Mouse (Mus musculus): ENCODE results near the gene 2810408A11Rik. TPM values are rescaled to one million over a fixed set of nuclear protein-coding genes. Genes with fewer than 3 reads are reported as not detected.

2810408A11Rik gene
- polyA plus RNA-seq, 1 experiment from 2014 or later: 22.4 TPM

GRCm38 (mm10) chr11:69883527-69884151 is 17.1 kb downstream of the 2810408A11Rik start:
- peaks cover 28% of the 10 kb centered on the region for H3K4me1 ChIP-seq
- no peaks in the 10 kb centered on the region for H3K36me3 ChIP-seq (replicated peaks)
- H3K9ac ChIP-seq: no peak overlapping the region
- no peak overlapping the region for H3K27ac ChIP-seq
- ATAC-seq (ENCODE audit: low FRiP score): no peak
- peaks cover 31% of the 10 kb centered on the region for H3K27me3 ChIP-seq
- no peak overlapping the region for H3K4me3 ChIP-seq (replicated peaks)
- H3K9me3 ChIP-seq: no peaks in the 10 kb centered on the region
- H3K4me2 ChIP-seq: no peak overlapping the region
- WGBS: 93% methylated on average over 8 of the region's 8 CpGs

- Histone ChIP-seq H3K36me3 (replicated peaks) (no peaks in the 10 kb centered on the region), H3K9ac (no peak overlapping the region), H3K27ac (no peak overlapping the region), H3K4me2 (no peak overlapping the region), H3K27me3 (peaks cover 31% of the 10 kb centered on the region), H3K4me3 (replicated peaks) (no peak overlapping the region), H3K4me1 (peaks cover 28% of the 10 kb centered on the region), H3K9me3 (no peaks in the 10 kb centered on the region)
- no peak for ATAC-seq (ENCODE audit: low FRiP score)
- WGBS: 63% methylated on average over 4 of the region's 4 CpGs
Observed at GRCm38 (mm10) chr11:69883066-69883465, 17.7 kb downstream of the 2810408A11Rik start.

GRCm38 (mm10) chr11:69881787-69882670 is 18.8 kb downstream of the 2810408A11Rik start:
- Histone ChIP-seq H3K9ac (peak overlapping the region; percentile 48; the same call in 1 of the 2 replicates), H3K4me1 (peaks cover 34% of the 10 kb centered on the region), H3K4me2 (peak overlapping the region; percentile 69), H3K36me3 (replicated peaks) (no peaks in the 10 kb centered on the region), H3K4me3 (replicated peaks) (peak overlapping the region; percentile 43), H3K27ac (no peak overlapping the region), H3K9me3 (no peaks in the 10 kb centered on the region), H3K27me3 (peaks cover 31% of the 10 kb centered on the region)
- 55% methylated on average over 21 of the region's 21 CpGs for WGBS
- ATAC-seq (ENCODE audit: low FRiP score): no peak

- peak; percentile 69 for ATAC-seq (ENCODE audit: low FRiP score)
- Histone ChIP-seq H3K9ac (peak within 1 kb of the TSS; percentile 48), H3K4me2 (peak within 1 kb of the TSS; percentile 69), H3K9me3 (no peaks in the 10 kb centered on the region), H3K36me3 (replicated peaks) (no peaks in the 10 kb centered on the region), H3K27me3 (peaks cover 31% of the 10 kb centered on the region), H3K4me1 (peaks cover 36% of the 10 kb centered on the region), H3K4me3 (replicated peaks) (peak within 1 kb of the TSS; percentile 43), H3K27ac (peak within 1 kb of the TSS; percentile 56)
- under 1% methylated on average over 46 of the region's 46 CpGs for WGBS
Observed at GRCm38 (mm10) chr11:69880853-69881603, 19.8 kb downstream of the 2810408A11Rik start, which contains the start of gene Kctd11. Gene Kctd11 (minus strand): TSS chr11:69881406.

DNA sequence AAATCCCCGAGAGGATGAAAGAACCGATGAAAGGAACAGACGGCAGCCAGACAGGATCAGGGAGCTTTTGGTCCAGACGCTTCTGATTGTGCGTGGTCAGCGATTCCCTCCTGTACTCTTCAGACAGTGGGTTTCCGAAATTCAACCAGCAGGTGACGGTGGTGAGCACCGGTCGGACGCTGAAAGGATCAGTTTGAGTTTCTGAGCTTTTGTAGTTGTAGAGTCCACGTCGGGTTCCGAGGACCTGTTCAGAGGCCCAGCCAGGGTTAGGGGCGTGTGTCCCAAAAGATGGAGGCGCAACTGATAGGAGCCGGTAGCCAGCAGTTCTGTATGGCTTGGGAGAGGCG is 20.3 kb downstream of the 2810408A11Rik start:
- Histone ChIP-seq H3K36me3 (replicated peaks) (no peaks in the 10 kb centered on the region), H3K4me3 (replicated peaks) (peak overlapping the region; percentile 43), H3K9me3 (no peaks in the 10 kb centered on the region), H3K27me3 (peaks cover 31% of the 10 kb centered on the region), H3K27ac (peak overlapping the region; percentile 56; the same call in 1 of the 2 replicates), H3K9ac (peak overlapping the region; percentile 48), H3K4me1 (peaks cover 36% of the 10 kb centered on the region), H3K4me2 (peak overlapping the region; percentile 69)
- whole genome bisulfite sequencing: under 1% methylated on average over 18 of the region's 18 CpGs
- ATAC-seq (ENCODE audit: low FRiP score): peak; percentile 7; the same call in 1 of the 2 replicates

- Histone ChIP-seq H3K27ac (no peak overlapping the region), H3K4me1 (peaks cover 36% of the 10 kb centered on the region), H3K4me3 (replicated peaks) (peak overlapping the region; percentile 8), H3K27me3 (peaks cover 31% of the 10 kb centered on the region), H3K9ac (no peak overlapping the region), H3K36me3 (replicated peaks) (no peaks in the 10 kb centered on the region), H3K4me2 (peak overlapping the region; percentile 69), H3K9me3 (no peaks in the 10 kb centered on the region)
- WGBS: 60% methylated on average over 15 of the region's 15 CpGs
- ATAC-seq (ENCODE audit: low FRiP score): no peak
Observed at GRCm38 (mm10) chr11:69879711-69880110, 21.1 kb downstream of the 2810408A11Rik start.

DNA sequence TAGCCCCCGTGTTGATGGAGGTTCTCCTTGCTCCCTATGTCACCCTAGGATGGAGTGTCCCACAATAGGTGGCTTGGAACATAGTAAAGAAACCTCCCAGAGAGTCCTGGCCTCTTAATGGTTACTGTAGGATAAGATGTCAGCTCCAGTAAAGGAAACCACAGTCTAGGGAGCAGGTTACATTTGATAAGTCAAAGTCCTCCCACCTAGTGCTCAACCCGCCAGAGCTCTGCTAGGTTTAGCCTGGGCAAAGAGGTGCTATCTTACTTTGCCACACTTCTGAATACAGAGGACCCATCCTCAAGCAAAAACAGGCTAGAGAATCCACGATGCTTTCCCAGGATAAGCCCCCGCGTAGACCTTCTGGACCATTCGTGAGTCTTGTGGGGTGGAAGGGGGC is 21.8 kb downstream of the 2810408A11Rik start:
- H3K27ac ChIP-seq: no peak overlapping the region
- H3K27me3 ChIP-seq: peaks cover 31% of the 10 kb centered on the region
- WGBS: 87% methylated on average over 6 of the region's 6 CpGs
- H3K4me1 ChIP-seq: peaks cover 36% of the 10 kb centered on the region
- H3K9me3 ChIP-seq: no peaks in the 10 kb centered on the region
- H3K4me2 ChIP-seq: no peak overlapping the region
- ATAC-seq (ENCODE audit: low FRiP score): no peak
- H3K9ac ChIP-seq: no peak overlapping the region
- H3K36me3 ChIP-seq (replicated peaks): no peaks in the 10 kb centered on the region
- no peak overlapping the region for H3K4me3 ChIP-seq (replicated peaks)

DNA sequence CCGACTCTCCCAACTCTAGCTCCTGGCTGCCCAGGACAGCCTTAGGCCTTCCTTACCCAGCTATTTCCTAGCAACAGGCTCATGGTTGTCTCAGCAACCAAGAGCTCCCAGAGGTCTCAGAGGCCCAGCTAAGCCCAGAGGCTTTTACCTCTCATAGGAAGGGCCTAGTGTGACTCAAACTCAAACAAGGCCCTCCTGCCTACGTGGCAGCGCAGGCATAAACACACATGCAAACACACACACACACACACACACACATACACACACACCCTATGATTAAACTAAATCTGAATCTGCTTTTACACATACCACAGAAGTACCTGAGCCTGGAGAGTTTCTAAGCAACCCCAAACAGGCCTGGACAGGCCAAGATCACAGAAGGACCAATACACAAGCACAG is 22.4 kb downstream of the 2810408A11Rik start:
- no peaks in the 10 kb centered on the region for H3K9me3 ChIP-seq
- H3K36me3 ChIP-seq (replicated peaks): no peaks in the 10 kb centered on the region
- ATAC-seq (ENCODE audit: low FRiP score): no peak
- H3K4me1 ChIP-seq: peaks cover 36% of the 10 kb centered on the region
- no peak overlapping the region for H3K4me3 ChIP-seq (replicated peaks)
- peaks cover 31% of the 10 kb centered on the region for H3K27me3 ChIP-seq
- H3K9ac ChIP-seq: no peak overlapping the region
- 82% methylated on average over 3 of the region's 3 CpGs for WGBS
- no peak overlapping the region for H3K27ac ChIP-seq
- H3K4me2 ChIP-seq: no peak overlapping the region

- Histone ChIP-seq H3K27me3 (peaks cover 31% of the 10 kb centered on the region), H3K4me2 (peak within 1 kb of the TSS; percentile 44), H3K9me3 (no peaks in the 10 kb centered on the region), H3K4me1 (peaks cover 36% of the 10 kb centered on the region), H3K36me3 (replicated peaks) (no peaks in the 10 kb centered on the region), H3K4me3 (replicated peaks) (0 out of 2 replicates have a peak within 1 kb of the TSS, but pooled peaks have one; percentile 14), H3K9ac (no peak within 1 kb of the TSS), H3K27ac (no peak within 1 kb of the TSS; the same call in 1 of the 2 replicates)
- no peak for ATAC-seq (ENCODE audit: low FRiP score)
- 92% methylated on average over 11 of the region's 11 CpGs for WGBS
Observed at GRCm38 (mm10) chr11:69877878-69878277, 22.9 kb downstream of the 2810408A11Rik start, which contains the start of gene Tmem95. Gene Tmem95 (minus strand): TSS chr11:69878018.

DNA sequence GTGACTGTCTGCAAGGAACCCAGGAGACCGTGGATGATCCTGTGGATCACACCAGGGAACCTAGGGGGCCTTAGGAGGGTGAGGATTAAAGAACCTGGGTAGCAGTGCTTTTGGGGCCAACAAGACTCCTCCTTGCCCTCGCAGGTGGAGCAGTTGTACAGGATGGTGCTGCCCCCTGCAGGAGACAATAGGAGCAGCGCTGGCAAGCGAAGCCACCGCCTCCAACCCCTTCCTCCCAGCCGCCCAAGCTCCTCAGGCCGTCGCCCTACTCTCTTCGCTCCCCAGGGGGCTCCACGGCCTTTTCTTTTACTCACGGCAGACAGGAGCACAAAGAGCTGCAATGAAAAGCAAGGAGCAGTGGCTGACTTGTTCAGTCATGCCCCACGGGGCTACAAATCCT is 23.9 kb downstream of the 2810408A11Rik start:
- H3K4me1 ChIP-seq: peaks cover 34% of the 10 kb centered on the region
- H3K4me3 ChIP-seq (replicated peaks): 0 out of 2 replicates have a peak overlapping the region, but pooled peaks have one; percentile 14
- no peaks in the 10 kb centered on the region for H3K36me3 ChIP-seq (replicated peaks)
- no peak overlapping the region for H3K9ac ChIP-seq
- H3K4me2 ChIP-seq: peak overlapping the region; percentile 44
- H3K9me3 ChIP-seq: no peaks in the 10 kb centered on the region
- peak; percentile 21; the same call in 1 of the 2 replicates for ATAC-seq (ENCODE audit: low FRiP score)
- H3K27ac ChIP-seq: no peak overlapping the region; the same call in 1 of the 2 replicates
- WGBS: 2% methylated on average over 12 of the region's 12 CpGs
- peaks cover 25% of the 10 kb centered on the region for H3K27me3 ChIP-seq

GRCm38 (mm10) chr11:69876186-69876585 is 24.6 kb downstream of the 2810408A11Rik start:
- Histone ChIP-seq H3K27ac (no peak overlapping the region), H3K36me3 (replicated peaks) (no peaks in the 10 kb centered on the region), H3K4me2 (no peak overlapping the region), H3K4me1 (peaks cover 28% of the 10 kb centered on the region), H3K4me3 (replicated peaks) (no peak overlapping the region), H3K9me3 (no peaks in the 10 kb centered on the region), H3K27me3 (peaks cover 18% of the 10 kb centered on the region), H3K9ac (no peak overlapping the region)
- ATAC-seq (ENCODE audit: low FRiP score): no peak
- 74% methylated on average over 7 of the region's 7 CpGs for WGBS

GRCm38 (mm10) chr11:69872451-69872850 is 28.3 kb downstream of the 2810408A11Rik start:
- no peaks in the 10 kb centered on the region for H3K36me3 ChIP-seq (replicated peaks)
- no peak overlapping the region for H3K9ac ChIP-seq
- H3K4me2 ChIP-seq: no peak overlapping the region
- no peak overlapping the region for H3K4me3 ChIP-seq (replicated peaks)
- H3K9me3 ChIP-seq: no peaks in the 10 kb centered on the region
- H3K4me1 ChIP-seq: peaks cover 7% of the 10 kb centered on the region
- H3K27ac ChIP-seq: no peak overlapping the region
- ATAC-seq (ENCODE audit: low FRiP score): no peak
- 82% methylated on average over 4 of the region's 4 CpGs for WGBS
- H3K27me3 ChIP-seq: no peaks in the 10 kb centered on the region

Data from forebrain, embryonic 12.5 days (tissue).